Mouse (Mus musculus) cerebellum, adult 2 months (tissue): ENCODE data around the gene Tdrd1. TPM values are rescaled to one million over a fixed set of nuclear protein-coding genes. Genes with fewer than 3 reads are reported as not detected.

Experiments
- DNase-seq, 2 experiments: peaks; one replicate each; pipeline ENCODE4 v3.0.0; 2021
- H3K27ac ChIP-seq: fragments of 200-500 bp; 2 replicates; pipeline ENCODE4 v1.5.1; 2012; ENCODE audit warnings: low read length, control low read depth, inconsistent platforms; ENCODE audit not compliant: insufficient read depth
- H3K27me3 ChIP-seq: fragments of 200-500 bp; 2 replicates; pipeline ENCODE4 v1.6.1; 2012; ENCODE audit warnings: inconsistent platforms, mild to moderate bottlenecking, low read length, moderate library complexity; ENCODE audit not compliant: control insufficient read depth, insufficient read depth
- H3K4me1 ChIP-seq: fragments of 200-500 bp; 2 replicates; pipeline ENCODE4 v1.6.1; 2011; ENCODE audit warnings: low read length; ENCODE audit not compliant: control insufficient read depth, insufficient read depth
- H3K4me3 ChIP-seq: fragments of 200-500 bp; replicated peaks from 2 replicates; pipeline ENCODE3; 2011; ENCODE audit warnings: mild to moderate bottlenecking, low read depth, low read length, control low read depth; ENCODE audit not compliant: insufficient read depth
- CTCF ChIP-seq: fragments of 200-500 bp; IDR thresholded peaks from 2 replicates; pipeline ENCODE4 v1.5.1; 2011; ENCODE audit warnings: low read depth, mild to moderate bottlenecking, control low read depth, low read length, moderate library complexity, borderline replicate concordance; ENCODE audit not compliant: insufficient read depth
- POLR2A ChIP-seq: fragments of 200-500 bp; IDR thresholded peaks from 2 replicates; pipeline ENCODE4 v1.6.1; 2011; ENCODE audit warnings: low read length, control low read depth, borderline replicate concordance; ENCODE audit not compliant: insufficient read depth
- WGBS: fragments of 180-500 bp; shearing (Covaris S2); methylation state at CpG from one replicate; pipeline ENCODE4 v1.1.7; 2018; 5-methylcytosine and 5-hydroxymethylcytosine counted together
- polyA plus RNA-seq: library from polyadenylated mRNA; depleted of rRNA; stranded (reverse); fragments of >200 nt; gene quantifications from 2 replicates; pipeline ENCODE4 v1.2.3, GENCODE M21; 2012

Tdrd1 gene
- polyA plus RNA-seq, 1 experiment, result 0.20 TPM

- Histone ChIP-seq H3K4me3 (peak overlapping the region; percentile 28), H3K27ac (no peak overlapping the region), H3K4me1 (peaks cover 12% of the 10 kb centered on the region; the same call in 1 of the 2 replicates), H3K27me3 (no peaks in the 10 kb centered on the region)
- 9% methylated on average over 14 of the region's 14 CpGs for WGBS
- peak; percentile 37 to 46 for DNase-seq
- TF ChIP-seq POLR2A (no peak), CTCF (no peak)
Measured at GRCm38 (mm10) chr19:56817851-56818526, 8.0 kb upstream of the Tdrd1 start.

GRCm38 (mm10) chr19:56821040-56821797, 4.8 kb upstream of the Tdrd1 start:
- no peak for DNase-seq
- 2% methylated on average over 22 of the region's 22 CpGs for WGBS

GRCm38 (mm10) chr19:56821798-56822447, 4.1 kb upstream of the Tdrd1 start, which contains the start of gene Ccdc186:
Ccdc186 (minus strand) TSS chr19:56822190.
- peak; percentile 95 to 97 for DNase-seq
- Histone ChIP-seq H3K27me3 (no peaks in the 10 kb centered on the region), H3K27ac (peak within 1 kb of the TSS; percentile 89), H3K4me3 (peak within 1 kb of the TSS; percentile 68), H3K4me1 (peaks cover 10% of the 10 kb centered on the region; the same call in 1 of the 2 replicates)
- WGBS, result under 1% methylated on average over 79 of the region's 79 CpGs
- peak; percentile 54; the same call in 1 of the 2 replicates for TF ChIP-seq POLR2A
- TF ChIP-seq CTCF, result no peak

More at GRCm38 (mm10) chr19:56821040-56821797, 4.8 kb upstream of the Tdrd1 start:
- H3K4me1 ChIP-seq, result peaks cover 12% of the 10 kb centered on the region; the same call in 1 of the 2 replicates
- H3K4me3 ChIP-seq, result peak overlapping the region; percentile 68
- TF ChIP-seq CTCF (no peak), POLR2A (no peak)
- no peaks in the 10 kb centered on the region for H3K27me3 ChIP-seq
- no peak overlapping the region for H3K27ac ChIP-seq

GRCm38 (mm10) chr19:56822448-56822836, 3.6 kb upstream of the Tdrd1 start:
- H3K4me3 ChIP-seq, result peak overlapping the region; percentile 68
- TF ChIP-seq POLR2A (no peak), CTCF (no peak)
- H3K27ac ChIP-seq, result no peak overlapping the region
- peaks cover 9% of the 10 kb centered on the region; the same call in 1 of the 2 replicates for H3K4me1 ChIP-seq
- no peaks in the 10 kb centered on the region for H3K27me3 ChIP-seq
- DNase-seq, result no peak
- WGBS, result 16% methylated on average over 10 of the region's 10 CpGs

- DNase-seq, result no peak
- Histone ChIP-seq H3K4me3 (no peak overlapping the region), H3K4me1 (no peaks in the 10 kb centered on the region), H3K27ac (no peak overlapping the region), H3K27me3 (no peaks in the 10 kb centered on the region)
- TF ChIP-seq CTCF, result no peak
- WGBS, result 49% methylated on average over 11 of the region's 11 CpGs
Measured at GRCm38 (mm10) chr19:56828305-56828704, 2.3 kb downstream of the Tdrd1 start.

- Histone ChIP-seq H3K27me3 (no peaks in the 10 kb centered on the region), H3K27ac (no peak overlapping the region), H3K4me1 (no peaks in the 10 kb centered on the region), H3K4me3 (no peak overlapping the region)
- no peak for DNase-seq
- TF ChIP-seq POLR2A (no peak), CTCF (no peak)
- WGBS, result 95% methylated on average over 9 of the region's 9 CpGs
Measured at GRCm38 (mm10) chr19:56829267-56829666, 3.3 kb downstream of the Tdrd1 start.

GRCm38 (mm10) chr19:56830163-56830562, 4.2 kb downstream of the Tdrd1 start:
- DNase-seq, result no peak
- Histone ChIP-seq H3K4me3 (no peak overlapping the region), H3K27me3 (no peaks in the 10 kb centered on the region), H3K4me1 (no peaks in the 10 kb centered on the region), H3K27ac (no peak overlapping the region)
- 48% methylated on average over 4 of the region's 4 CpGs for WGBS
- TF ChIP-seq CTCF (no peak), POLR2A (no peak)

- Histone ChIP-seq H3K4me3 (no peak overlapping the region), H3K27me3 (no peaks in the 10 kb centered on the region), H3K27ac (no peak overlapping the region), H3K4me1 (no peaks in the 10 kb centered on the region; the same call in 1 of the 2 replicates)
- no peak for TF ChIP-seq CTCF
- no peak for TF ChIP-seq POLR2A
- DNase-seq, result no peak
- 25% methylated on average over 9 of the region's 9 CpGs for WGBS
Measured at GRCm38 (mm10) chr19:56835340-56835739, 9.3 kb downstream of the Tdrd1 start.
